Mouse (Mus musculus) embryonic facial prominence, embryonic 13.5 days (tissue): ENCODE data around the gene Rundc3a. TPM values are rescaled to one million over a fixed set of nuclear protein-coding genes. Genes with fewer than 3 reads are reported as not detected.
A peak's percentile ranks its signal among the peaks of the same experiment; 100 is the strongest.

Experiments used
- ATAC-seq: fragments of 200-750 bp; cut with Nextera tagmentation; 2 replicates; pipeline ENCODE4 v1.8.0; 2017; ENCODE audit warnings: low read depth; ENCODE audit not compliant: insufficient number of reproducible peaks, insufficient read depth, low FRiP score, low TSS enrichment
- H3K27ac ChIP-seq: fragments of 300-500 bp; sonication (generic); 2 replicates; pipeline ENCODE4 v1.5.1; 2015; ENCODE audit warnings: moderate library complexity, mild to moderate bottlenecking, inconsistent platforms
- H3K27me3 ChIP-seq: fragments of 300-500 bp; sonication (generic); 2 replicates; pipeline ENCODE4 v1.6.1; 2015; ENCODE audit warnings: mild to moderate bottlenecking, inconsistent platforms
- H3K36me3 ChIP-seq: fragments of 300-500 bp; sonication (generic); 2 replicates; pipeline ENCODE4 v1.6.1; 2015; ENCODE audit warnings: mild to moderate bottlenecking, inconsistent platforms
- H3K4me1 ChIP-seq: fragments of 300-500 bp; sonication (generic); 2 replicates; pipeline ENCODE4 v1.6.1; 2015; ENCODE audit warnings: inconsistent platforms
- H3K4me2 ChIP-seq: fragments of 300-500 bp; sonication (generic); 2 replicates; pipeline ENCODE4 v1.6.1; 2015; ENCODE audit warnings: moderate library complexity, mild to moderate bottlenecking, inconsistent platforms
- H3K4me3 ChIP-seq: fragments of 300-500 bp; sonication (generic); 2 replicates; pipeline ENCODE4 v1.5.1; 2015; ENCODE audit warnings: mild to moderate bottlenecking, inconsistent platforms
- H3K9ac ChIP-seq: fragments of 300-500 bp; sonication (generic); 2 replicates; pipeline ENCODE4 v1.6.1; 2015; ENCODE audit warnings: mild to moderate bottlenecking, inconsistent platforms
- H3K9me3 ChIP-seq: fragments of 300-500 bp; sonication (generic); 2 replicates; pipeline ENCODE4 v1.6.1; 2016; ENCODE audit warnings: inconsistent platforms
- WGBS: fragments of 180-500 bp; shearing (Covaris S2); methylation state at CpG from one replicate; pipeline ENCODE4 v1.1.7; 2015; ENCODE audit warnings: mixed read lengths; 5-methylcytosine and 5-hydroxymethylcytosine counted together
- polyA plus RNA-seq: library from polyadenylated mRNA; unstranded; fragments of >200 nt; fragmentation: Nextera tagmentation; extraction: Ambion mirVana; gene quantifications from 2 replicates; pipeline ENCODE4 v1.2.1, GENCODE M21; 2015

Gene Rundc3a
- polyA plus RNA-seq, 1 experiment from 2014 or later, result 3.6 TPM

DNA sequence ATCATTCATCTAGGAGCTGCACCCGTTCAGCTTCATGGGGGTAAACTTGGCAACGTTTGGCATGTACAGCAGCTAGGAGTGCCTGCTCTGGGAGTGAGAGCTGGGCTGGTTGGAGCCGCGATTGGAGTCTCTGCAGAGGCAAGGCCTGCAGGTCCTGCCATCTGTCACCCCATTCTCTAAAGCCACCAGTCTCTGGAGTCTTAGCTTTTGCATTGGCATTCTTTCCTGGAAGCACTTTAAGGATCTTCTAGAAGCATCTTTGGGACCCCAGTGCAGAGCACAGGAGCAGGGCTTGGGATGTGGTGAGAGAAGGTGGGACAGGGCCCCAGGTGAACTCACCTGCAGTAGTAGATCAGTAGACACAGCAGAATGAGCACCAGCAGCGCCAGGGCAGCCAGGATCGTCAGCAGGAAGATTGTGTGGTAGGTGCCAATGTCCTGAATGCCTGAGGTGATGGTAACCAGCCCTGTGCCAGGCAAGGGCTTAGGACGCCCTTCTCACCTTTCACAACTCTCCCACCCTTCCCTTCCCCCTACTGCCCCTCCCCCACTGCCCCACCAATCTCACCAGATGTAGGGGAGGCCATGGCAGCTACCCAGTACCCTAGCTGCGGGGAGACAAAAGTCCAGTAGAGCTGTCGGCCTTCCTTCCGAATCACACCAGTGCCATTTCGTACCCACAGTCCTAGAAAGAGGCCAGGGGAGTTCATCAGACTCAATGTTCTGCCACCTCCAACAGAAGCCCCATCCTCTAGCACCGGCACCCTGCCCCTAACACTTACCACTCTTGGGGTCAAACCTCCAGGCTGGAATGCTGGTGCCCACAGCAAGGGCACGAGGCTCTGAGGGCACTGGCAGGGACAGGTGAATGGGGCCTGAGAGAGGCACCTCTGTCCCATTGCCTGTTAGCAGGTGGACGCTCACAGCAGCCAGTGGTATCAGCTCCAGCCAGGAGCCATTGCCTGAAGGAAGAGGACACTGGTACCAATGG lies 46.2 kb downstream of the Rundc3a start:
- peaks cover 11% of the 10 kb centered on the region; the same call in 1 of the 2 replicates for H3K27me3 ChIP-seq
- H3K9ac ChIP-seq, result 0 out of 2 replicates have a peak overlapping the region, but pooled peaks have one; percentile 47
- no peak for ATAC-seq
- no peak overlapping the region for H3K27ac ChIP-seq
- H3K4me2 ChIP-seq, result peak overlapping the region; percentile 74; the same call in 1 of the 2 replicates
- 78% methylated on average over 14 of the region's 14 CpGs for WGBS
- peaks cover 30% of the 10 kb centered on the region for H3K4me1 ChIP-seq
- no peak overlapping the region for H3K4me3 ChIP-seq
- no peaks in the 10 kb centered on the region for H3K9me3 ChIP-seq
- H3K36me3 ChIP-seq, result peaks cover 91% of the 10 kb centered on the region

GRCm38 (mm10) chr11:102440255-102440654 lies 47.1 kb downstream of the Rundc3a start:
- Histone ChIP-seq H3K4me1 (peaks cover 39% of the 10 kb centered on the region), H3K36me3 (peaks cover 84% of the 10 kb centered on the region), H3K4me2 (no peak overlapping the region), H3K4me3 (no peak overlapping the region), H3K27ac (no peak overlapping the region), H3K9ac (no peak overlapping the region), H3K27me3 (peaks cover 11% of the 10 kb centered on the region; the same call in 1 of the 2 replicates), H3K9me3 (no peaks in the 10 kb centered on the region)
- ATAC-seq, result no peak
- WGBS, result 92% methylated on average over 8 of the region's 8 CpGs

DNA sequence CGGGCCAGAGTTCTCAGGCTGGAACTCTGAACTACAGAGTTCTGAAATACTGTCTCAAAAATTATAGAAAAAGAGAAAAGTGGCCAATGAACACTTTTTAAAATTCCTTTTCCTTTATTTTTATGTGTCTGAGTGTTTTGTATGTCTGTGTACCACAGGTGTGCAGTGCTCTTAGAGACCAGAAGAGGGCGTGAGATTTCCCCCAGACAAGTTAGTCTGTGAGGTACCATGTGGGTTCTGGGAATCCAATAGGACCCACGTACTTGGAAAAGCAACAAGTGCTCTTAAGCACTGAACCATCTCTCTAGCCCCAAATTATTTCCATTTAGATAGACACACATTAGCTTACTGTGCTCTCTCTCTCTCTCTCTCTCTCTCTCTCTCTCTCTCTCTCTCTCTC lies 48.2 kb downstream of the Rundc3a start:
- H3K9me3 ChIP-seq, result no peaks in the 10 kb centered on the region
- H3K4me2 ChIP-seq, result no peak overlapping the region
- no peak overlapping the region for H3K27ac ChIP-seq
- ATAC-seq, result no peak
- WGBS, result 81% methylated on average over 3 of the region's 3 CpGs
- H3K4me3 ChIP-seq, result no peak overlapping the region
- H3K4me1 ChIP-seq, result peaks cover 47% of the 10 kb centered on the region
- H3K27me3 ChIP-seq, result peaks cover 11% of the 10 kb centered on the region; the same call in 1 of the 2 replicates
- H3K36me3 ChIP-seq, result peaks cover 72% of the 10 kb centered on the region
- H3K9ac ChIP-seq, result no peak overlapping the region

DNA sequence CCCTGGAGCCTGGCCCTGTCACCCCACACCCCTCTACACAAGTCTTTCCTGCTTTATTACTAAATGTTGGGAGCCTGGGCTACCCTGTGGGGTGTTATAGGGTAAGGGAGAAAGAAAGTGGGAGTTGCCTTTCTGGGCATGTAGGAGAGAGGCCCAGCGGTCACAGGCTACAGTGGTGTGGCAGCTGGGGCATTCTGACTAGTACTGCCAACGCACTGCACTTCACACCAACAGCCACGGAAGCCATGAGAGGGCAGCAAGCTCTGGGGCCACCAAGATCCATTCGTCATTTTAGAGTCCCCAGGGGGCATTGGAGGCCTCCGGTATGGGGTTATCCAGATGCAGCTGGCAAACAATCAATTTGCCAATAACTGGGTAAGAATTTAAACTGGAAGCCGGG lies 48.9 kb downstream of the Rundc3a start:
- H3K4me2 ChIP-seq, result no peak overlapping the region
- peaks cover 11% of the 10 kb centered on the region; the same call in 1 of the 2 replicates for H3K27me3 ChIP-seq
- H3K36me3 ChIP-seq, result peaks cover 67% of the 10 kb centered on the region
- ATAC-seq, result no peak
- no peak overlapping the region; the same call in 1 of the 2 replicates for H3K27ac ChIP-seq
- H3K9ac ChIP-seq, result no peak overlapping the region
- 0 out of 2 replicates have a peak overlapping the region, but pooled peaks have one; percentile 7 for H3K4me3 ChIP-seq
- no peaks in the 10 kb centered on the region for H3K9me3 ChIP-seq
- WGBS, result 92% methylated on average over 6 of the region's 6 CpGs
- H3K4me1 ChIP-seq, result peaks cover 43% of the 10 kb centered on the region

DNA sequence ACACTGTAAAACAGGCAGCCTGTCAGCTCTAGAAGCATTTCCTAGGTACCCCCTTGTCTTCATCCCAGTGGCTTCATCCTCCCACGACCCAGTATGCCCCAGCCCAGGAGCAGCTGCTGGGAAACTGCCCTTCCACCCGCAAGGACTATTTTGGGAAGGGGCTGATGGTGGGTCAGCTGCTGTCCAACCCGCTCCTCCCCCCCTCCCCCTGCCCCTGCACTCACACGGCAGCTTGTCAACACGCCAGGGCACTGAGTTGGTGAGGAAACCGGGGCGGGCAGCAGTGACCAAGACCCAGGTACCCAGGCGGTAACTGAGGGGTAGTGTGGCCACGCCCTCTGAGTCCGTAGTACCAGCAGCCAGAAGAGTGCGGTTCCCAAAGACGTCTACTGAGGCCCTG lies 50.5 kb downstream of the Rundc3a start:
- peaks cover 51% of the 10 kb centered on the region for H3K36me3 ChIP-seq
- H3K4me1 ChIP-seq, result peaks cover 39% of the 10 kb centered on the region
- no peaks in the 10 kb centered on the region for H3K9me3 ChIP-seq
- no peak overlapping the region for H3K4me2 ChIP-seq
- H3K4me3 ChIP-seq, result no peak overlapping the region
- H3K27me3 ChIP-seq, result peaks cover 19% of the 10 kb centered on the region
- H3K9ac ChIP-seq, result no peak overlapping the region
- no peak for ATAC-seq
- no peak overlapping the region for H3K27ac ChIP-seq
- WGBS, result 67% methylated on average over 12 of the region's 12 CpGs

DNA sequence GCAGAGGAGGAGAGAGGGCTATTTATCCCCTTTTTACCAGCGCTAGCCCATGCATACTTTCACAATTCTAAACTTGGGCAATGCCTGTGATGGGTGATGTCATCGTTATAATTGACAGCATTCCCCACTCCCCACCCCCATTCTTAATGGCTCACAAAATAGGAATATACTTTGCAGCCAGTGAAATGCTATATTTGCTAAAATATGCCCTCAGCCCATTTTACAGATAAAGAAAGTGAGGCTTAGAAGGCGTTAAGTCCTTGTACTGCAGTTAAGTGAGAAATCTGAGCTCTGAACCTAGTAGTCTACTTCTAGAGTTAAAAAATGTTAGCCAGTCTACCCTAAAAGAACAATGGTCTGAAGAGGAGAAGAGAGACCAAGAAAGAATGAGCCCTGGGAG lies 51.1 kb downstream of the Rundc3a start:
- H3K27me3 ChIP-seq, result peaks cover 17% of the 10 kb centered on the region
- no peak overlapping the region for H3K27ac ChIP-seq
- peaks cover 46% of the 10 kb centered on the region for H3K36me3 ChIP-seq
- no peak overlapping the region for H3K4me2 ChIP-seq
- no peak for ATAC-seq
- H3K4me3 ChIP-seq, result no peak overlapping the region
- H3K9ac ChIP-seq, result no peak overlapping the region
- WGBS, result 75% methylated on average over 3 of the region's 3 CpGs
- peaks cover 43% of the 10 kb centered on the region for H3K4me1 ChIP-seq
- no peaks in the 10 kb centered on the region for H3K9me3 ChIP-seq

GRCm38 (mm10) chr11:102444781-102445180 lies 51.6 kb downstream of the Rundc3a start:
- 15% methylated on average over 6 of the region's 6 CpGs for WGBS
- Histone ChIP-seq H3K4me3 (no peak overlapping the region), H3K27ac (peak overlapping the region; percentile 95; the same call in 1 of the 2 replicates), H3K9ac (0 out of 2 replicates have a peak overlapping the region, but pooled peaks have one; percentile 98), H3K36me3 (peaks cover 41% of the 10 kb centered on the region), H3K27me3 (peaks cover 14% of the 10 kb centered on the region), H3K4me1 (peaks cover 44% of the 10 kb centered on the region), H3K9me3 (no peaks in the 10 kb centered on the region), H3K4me2 (peak overlapping the region; percentile 84)
- no peak for ATAC-seq

- Histone ChIP-seq H3K9me3 (no peaks in the 10 kb centered on the region), H3K4me2 (peak overlapping the region; percentile 84), H3K27ac (peak overlapping the region; percentile 95), H3K9ac (peak overlapping the region; percentile 98), H3K4me1 (peaks cover 44% of the 10 kb centered on the region), H3K4me3 (peak overlapping the region; percentile 93), H3K27me3 (peaks cover 8% of the 10 kb centered on the region), H3K36me3 (peaks cover 35% of the 10 kb centered on the region)
- ATAC-seq, result peak; percentile 18; the same call in 1 of the 2 replicates
- 14% methylated on average over 10 of the region's 10 CpGs for WGBS
Measured at GRCm38 (mm10) chr11:102445264-102445890, 52.2 kb downstream of the Rundc3a start.

DNA sequence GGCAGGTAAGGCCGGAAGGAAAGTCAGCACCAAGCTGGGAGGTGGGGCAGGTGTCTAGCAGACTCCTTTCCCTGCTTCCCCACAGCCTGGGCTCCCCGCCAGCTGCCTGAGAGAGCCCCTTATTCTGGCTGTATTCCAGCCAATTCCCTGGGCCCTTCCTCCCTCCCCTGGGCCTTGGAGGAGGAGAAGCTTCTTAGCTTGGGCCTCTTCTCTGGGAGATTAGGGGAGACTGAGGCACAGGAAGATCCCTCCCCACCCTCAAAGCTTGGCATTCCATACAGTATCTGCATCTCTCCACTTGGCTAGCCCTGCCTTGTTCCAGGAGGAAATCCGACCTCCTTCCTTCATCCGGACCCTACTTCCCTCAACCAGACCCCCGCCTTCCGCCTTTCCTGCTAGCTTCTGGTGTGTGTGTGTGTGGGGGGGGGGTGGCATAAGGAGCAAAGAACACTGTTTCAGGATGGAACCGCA lies 52.7 kb downstream of the Rundc3a start:
- Histone ChIP-seq H3K4me3 (peak overlapping the region; percentile 93), H3K27me3 (peaks cover 8% of the 10 kb centered on the region), H3K4me2 (peak overlapping the region; percentile 84), H3K27ac (peak overlapping the region; percentile 95), H3K9me3 (no peaks in the 10 kb centered on the region), H3K9ac (peak overlapping the region; percentile 98), H3K36me3 (peaks cover 30% of the 10 kb centered on the region), H3K4me1 (peaks cover 47% of the 10 kb centered on the region)
- 4% methylated on average over 7 of the region's 7 CpGs for WGBS
- no peak; the same call in 1 of the 2 replicates for ATAC-seq

- H3K27me3 ChIP-seq, result peaks cover 8% of the 10 kb centered on the region
Measured at GRCm38 (mm10) chr11:102446581-102447461, 53.6 kb downstream of the Rundc3a start.

More at GRCm38 (mm10) chr11:102446581-102447461, 53.6 kb downstream of the Rundc3a start:
- under 1% methylated on average over 48 of the region's 49 CpGs for WGBS
- H3K9me3 ChIP-seq, result no peaks in the 10 kb centered on the region
- peak overlapping the region; percentile 98 for H3K9ac ChIP-seq
- H3K4me2 ChIP-seq, result peak overlapping the region; percentile 84
- peak; percentile 41 for ATAC-seq
- peak overlapping the region; percentile 93 for H3K4me3 ChIP-seq
- peak overlapping the region; percentile 95 for H3K27ac ChIP-seq
- H3K4me1 ChIP-seq, result peaks cover 47% of the 10 kb centered on the region
- H3K36me3 ChIP-seq, result peaks cover 21% of the 10 kb centered on the region
